Mouse (Mus musculus): ENCODE results near the gene Pias4.

Gene Pias4

GRCm38 (mm10) chr10:81138131-81138782 lies 29.5 kb downstream of the Pias4 start:
- no peak for DNase-seq (ENCODE audit: low spot score)

- DNase-seq (ENCODE audit: low spot score), result peak; percentile 99
Observed at GRCm38 (mm10) chr10:81137252-81138130, 30.2 kb downstream of the Pias4 start.

DNA sequence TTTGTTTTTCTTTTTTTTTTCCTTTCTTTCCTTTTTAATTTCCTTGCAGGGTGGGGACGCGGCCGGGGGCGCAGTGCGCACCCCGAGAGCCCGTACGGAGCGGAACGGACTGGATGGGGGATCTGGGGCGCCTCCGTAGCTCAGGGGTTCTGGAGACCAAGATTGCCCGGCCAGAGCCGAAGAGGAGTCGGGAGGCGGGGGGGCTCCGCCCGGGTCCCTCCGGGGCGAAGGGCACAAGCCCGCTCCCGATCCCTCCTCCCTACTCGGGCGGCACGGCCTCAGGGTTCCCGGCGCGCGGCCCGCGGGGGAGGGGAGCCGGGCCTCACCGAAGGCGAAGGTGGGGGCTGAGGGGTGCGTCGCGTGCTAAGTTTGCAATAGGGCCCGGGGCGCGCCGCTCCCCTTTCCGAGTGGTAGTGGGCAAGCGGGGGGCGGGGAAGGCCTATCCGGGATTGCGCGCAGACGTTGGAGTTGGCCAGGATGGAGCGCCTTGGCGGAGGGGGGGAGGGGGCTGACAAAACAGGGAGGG lies 31.0 kb downstream of the Pias4 start:
- DNase-seq (ENCODE audit: low spot score), result peak; percentile 54

- no peak for DNase-seq (ENCODE audit: low spot score)
Observed at GRCm38 (mm10) chr10:81135831-81136705, 31.7 kb downstream of the Pias4 start.

DNA sequence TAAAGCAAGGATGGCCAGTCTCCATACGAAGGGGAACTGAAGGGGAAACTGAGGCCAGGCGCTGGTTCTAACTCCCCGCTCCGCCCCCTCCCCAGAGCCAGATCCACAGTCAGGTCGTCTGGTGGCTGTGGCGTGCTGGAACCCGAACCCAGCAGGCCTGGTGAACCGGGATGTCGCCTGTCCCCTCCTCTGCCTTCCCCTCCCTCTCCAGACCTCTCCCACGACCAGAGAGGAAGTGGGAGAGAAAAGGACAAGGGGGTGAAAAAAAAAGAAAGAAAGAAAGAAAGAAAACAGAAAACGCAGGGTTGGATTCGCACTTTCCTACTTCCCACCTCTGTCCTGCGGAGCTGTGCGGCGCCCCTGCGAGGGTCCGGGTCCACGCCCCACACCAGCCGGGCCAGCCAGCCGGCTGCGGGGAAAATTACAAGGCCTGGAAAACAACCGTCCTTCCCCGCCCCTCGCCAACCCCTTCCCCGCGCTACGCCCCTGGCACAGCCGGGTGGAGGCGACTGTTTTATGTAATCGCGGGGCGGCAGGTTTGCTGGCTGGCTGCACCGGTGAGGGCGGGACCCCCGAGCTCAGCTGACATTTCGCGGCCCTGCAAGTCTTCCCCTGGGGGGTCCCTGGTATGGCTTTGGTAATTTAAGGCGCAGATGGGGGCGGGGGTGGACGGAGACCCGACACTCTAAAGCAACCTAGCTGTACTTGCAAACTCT lies 32.6 kb downstream of the Pias4 start, which contains the start of gene Zbtb7a:
Zbtb7a (plus strand) TSS at position 255 of the 716 bp plus-strand sequence.
- no peak for DNase-seq (ENCODE audit: low spot score)

DNA sequence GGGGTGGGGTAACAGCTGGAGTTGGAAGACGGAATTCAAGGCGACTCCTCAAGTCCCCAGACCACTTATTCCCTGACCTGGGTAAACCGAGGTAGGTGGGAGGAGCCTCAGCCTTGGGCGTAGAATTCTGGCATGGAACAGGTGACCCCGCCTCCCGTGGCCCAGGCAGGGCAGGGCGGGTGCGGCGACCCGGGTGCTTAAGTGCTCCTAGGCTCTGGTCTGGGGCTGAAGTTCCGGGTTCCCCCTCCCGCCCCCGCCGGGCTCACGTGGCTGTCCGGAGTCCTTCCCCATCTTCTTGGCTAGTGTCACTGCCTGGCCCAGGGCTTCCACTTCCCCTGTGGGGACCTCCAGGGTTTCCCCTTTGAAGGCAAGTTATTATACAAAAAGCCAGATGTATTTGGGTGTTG lies 33.5 kb downstream of the Pias4 start:
- no peak for DNase-seq (ENCODE audit: low spot score)

DNA sequence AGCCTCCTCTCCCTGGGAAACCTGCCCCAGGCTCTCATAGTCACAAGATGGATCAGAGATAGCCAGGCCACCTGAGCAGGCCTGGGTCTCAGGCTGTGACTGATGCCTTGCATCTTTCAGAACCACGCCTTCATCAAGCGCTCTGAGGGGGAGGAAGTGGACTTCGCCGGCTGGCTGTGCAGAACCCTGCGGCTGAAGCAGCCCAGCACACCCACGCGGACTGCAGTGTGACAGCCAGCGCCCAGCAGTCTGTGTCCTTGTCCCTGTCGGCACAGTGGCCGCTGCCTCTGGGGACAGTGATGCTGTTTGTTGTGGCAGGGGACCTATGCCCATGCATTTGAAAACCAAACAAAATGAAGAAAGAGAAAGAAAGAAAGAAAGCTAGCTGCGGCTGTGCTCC lies 44.2 kb downstream of the Pias4 start:
- DNase-seq (ENCODE audit: low spot score), result no peak

DNA sequence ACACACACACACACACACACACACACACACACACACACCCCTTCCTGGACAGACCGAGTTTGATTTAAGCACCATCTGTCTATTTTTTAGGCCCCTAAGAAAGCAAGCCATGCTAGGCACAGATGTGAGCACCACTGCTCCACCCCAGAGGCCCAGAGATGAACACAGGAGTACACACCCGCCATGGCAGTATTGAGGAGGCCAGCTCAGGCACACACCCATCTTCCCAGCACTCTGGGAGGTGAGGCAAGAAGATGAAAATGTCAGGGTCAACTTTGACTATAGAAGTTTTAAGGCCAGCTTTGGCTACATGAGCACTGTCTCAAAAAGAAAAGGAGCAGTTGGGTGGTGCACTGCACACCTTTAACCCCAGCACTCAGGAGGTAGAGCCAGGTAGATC lies 44.8 kb downstream of the Pias4 start:
- DNase-seq (ENCODE audit: low spot score), result no peak

- no peak for DNase-seq (ENCODE audit: low spot score)
Observed at GRCm38 (mm10) chr10:81120650-81121049, 47.1 kb downstream of the Pias4 start.

DNA sequence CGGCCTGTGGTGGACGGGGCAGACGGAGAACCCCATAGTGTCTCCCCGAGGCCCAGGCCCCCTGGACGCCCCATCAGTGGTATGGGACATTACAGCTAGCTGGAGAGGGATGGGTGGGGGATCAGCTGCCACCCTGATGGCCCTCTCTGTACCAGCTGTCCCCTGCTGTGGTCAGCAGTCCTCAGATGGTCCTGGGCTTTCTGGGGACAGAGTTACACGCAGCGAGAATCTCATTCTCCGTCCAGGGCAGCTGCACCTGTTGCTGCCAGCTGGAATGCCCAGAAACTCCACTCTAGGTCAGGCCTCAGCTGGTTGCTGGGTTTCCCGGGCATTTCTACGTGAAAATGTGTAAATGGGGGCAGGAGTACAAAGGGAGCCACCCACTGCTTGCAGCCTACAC lies 48.1 kb downstream of the Pias4 start:
- DNase-seq (ENCODE audit: low spot score), result no peak

DNA sequence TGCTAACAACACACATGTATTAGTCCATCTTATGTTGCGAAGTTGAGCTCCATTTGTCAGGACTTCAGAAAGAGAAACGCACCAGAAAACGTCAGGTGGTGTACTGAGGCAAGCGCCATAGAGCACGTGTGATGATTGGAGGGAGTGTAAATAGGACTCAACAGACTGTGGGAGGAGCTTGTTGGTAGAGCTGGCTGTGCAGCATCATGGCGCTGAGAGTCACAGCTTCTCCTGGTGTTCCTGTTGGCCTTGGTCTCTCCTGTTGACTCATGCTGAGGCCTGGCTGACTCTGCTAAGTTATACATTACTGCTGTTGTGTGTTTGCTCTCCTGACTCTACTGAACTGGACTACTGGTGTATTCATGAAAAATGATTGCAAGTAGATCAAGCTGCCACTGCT lies 54.8 kb downstream of the Pias4 start:
- DNase-seq (ENCODE audit: low spot score), result no peak

DNA sequence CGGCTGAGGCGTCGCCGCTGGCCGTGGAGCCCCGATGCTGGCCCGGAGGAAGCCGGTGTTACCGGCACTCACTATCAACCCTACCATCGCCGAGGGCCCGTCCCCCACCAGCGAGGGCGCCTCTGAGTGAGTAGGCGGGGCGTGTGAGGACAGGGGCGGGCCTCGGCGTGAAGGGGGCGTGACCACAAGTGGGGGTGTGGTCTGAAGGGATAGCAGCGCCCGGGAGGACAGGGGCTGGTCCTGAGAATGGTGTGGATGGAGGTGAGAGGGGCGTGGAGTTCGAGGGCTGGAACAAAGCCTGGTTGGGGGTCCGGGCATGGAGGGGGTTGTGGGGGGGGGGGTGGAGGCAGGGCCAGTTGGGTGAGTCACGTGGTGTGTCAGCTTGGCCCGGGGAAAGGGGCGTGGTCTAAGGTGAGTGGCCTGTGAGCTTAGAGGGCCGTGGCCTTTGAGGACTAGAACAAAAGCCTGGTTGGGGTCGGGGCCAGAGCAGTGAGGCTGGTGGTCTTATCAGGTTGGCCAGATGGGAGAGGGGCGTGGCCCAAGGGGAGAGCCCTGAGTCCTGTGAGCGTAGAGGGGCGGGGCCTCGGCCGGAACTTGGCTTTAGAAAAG lies 61.5 kb downstream of the Pias4 start:
- peak; percentile 72 for DNase-seq (ENCODE audit: low spot score)

GRCm38 (mm10) chr10:81105565-81106112 lies 62.1 kb downstream of the Pias4 start, which contains the start of gene Map2k2:
TSS of gene Map2k2 (plus strand) at chr10:81105915.
- peak; percentile 87 for DNase-seq (ENCODE audit: low spot score)
